Mouse (Mus musculus): ENCODE measurements at regions not wholly inside any gene's neighbourhood (a gene's known extent, or its start where the extent isn't known, plus 50 kb on each side); places are given as distances from the start of the nearest gene placed in this dataset.
A peak's percentile ranks its signal among the peaks of the same experiment; 100 is the strongest.

DNA sequence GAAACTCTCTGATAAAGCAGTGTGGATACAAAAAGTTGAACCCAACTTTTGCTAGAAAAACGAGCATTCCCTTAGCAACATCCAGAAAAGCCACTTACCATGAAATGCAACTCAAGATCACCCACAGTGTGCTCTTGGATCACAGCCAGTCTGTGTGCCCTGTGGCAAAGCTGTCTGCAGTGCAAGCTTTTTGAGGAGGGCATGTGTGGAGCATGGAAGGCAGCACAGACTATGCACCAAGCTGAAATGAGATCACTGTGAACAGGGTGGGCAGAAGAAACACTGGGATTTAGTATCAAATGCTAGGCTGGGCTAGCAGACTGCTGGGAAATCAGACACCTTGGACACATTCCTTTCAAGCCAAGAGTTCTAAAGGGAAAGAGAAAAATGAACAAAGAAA, 162.4 kb downstream of the Sim1 start:
- no peak for DNase-seq (ENCODE audit: low read depth, low spot score)

DNA sequence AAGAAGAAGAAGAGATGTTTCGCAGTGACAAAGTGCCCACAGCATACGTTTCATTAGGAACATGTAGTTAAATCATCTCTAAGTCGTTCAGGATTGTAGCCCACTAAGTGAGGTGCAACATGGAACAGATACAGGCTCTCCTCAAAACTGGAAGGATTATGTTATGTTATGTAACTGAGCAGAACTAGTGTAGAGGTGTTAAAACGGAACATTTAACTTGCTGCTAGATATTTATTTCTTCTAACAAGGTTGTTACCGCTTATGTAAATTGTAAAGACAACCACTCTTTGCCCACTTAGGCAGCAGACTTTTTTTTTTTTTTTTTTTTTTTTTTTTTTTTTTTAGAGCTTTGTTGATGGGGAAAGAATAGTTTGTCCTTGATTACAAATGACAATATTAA, 163.8 kb downstream of the Sim1 start:
- DNase-seq (ENCODE audit: low read depth, low spot score), result no peak

DNA sequence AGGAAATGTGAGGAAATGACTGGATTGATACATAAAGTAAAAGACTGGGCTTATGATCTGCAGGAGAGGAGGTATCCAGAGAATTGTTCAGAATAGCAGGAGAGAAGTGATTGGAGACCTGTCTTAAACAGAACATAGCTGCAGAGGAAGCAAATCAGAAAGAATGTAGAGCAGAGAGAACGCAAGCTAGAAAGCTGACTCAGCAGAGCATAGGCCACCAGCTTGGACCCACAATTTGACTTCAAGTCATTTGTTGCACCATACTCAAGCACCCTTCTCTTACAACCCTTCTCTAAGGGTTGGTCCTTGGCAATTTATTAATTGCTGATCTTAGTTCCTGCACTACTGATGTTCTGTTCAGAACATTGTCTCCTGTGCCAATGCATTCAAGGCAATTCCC, 207.0 kb downstream of the Sim1 start:
- no peak for DNase-seq (ENCODE audit: low read depth, low spot score)

DNA sequence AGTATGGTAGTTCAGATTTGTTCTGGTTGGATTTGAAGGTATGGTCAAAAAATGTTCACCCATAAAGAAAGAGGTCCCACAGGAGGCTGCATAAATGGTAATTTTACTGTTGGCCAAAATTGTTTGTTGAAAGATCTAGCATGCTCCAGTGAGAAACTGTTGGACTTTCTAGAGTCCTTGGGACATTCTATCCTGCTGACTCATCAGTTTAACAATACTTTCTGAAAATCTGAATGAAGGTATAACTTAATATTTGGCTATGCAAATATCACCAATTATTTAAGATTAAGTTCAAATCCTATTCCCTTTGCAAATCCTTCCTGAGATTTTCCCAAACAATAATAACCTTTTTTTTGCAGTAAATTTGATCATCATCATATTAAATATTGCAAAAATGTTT, 257.3 kb downstream of the Sim1 start:
- no peak for DNase-seq (ENCODE audit: low read depth, low spot score)

DNA sequence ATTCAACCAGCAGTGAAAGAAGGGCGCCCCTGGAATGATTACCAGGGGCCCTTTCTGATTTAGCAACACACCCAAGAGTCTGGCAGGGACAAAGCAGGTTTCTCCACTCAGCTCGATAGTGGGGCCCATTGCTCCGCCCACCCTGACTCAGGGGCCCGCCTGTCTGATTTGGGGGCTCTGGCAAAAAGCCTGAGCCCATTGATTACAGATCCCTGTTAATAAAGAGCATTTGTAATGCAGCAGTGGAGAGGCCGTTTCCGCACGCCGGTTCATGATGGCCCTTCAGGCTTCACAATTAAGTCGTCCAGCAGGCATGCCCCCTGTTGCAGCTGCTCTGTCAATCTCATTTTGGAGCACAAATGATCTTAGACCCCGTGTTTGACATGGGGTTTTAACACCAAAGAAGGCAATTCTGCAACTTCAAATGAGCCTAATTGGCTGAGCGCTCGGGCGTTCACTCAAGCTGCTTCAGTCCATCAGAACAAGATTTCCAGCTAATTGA, 259.0 kb downstream of the Sim1 start:
- DNase-seq (ENCODE audit: low read depth, low spot score), result no peak

DNA sequence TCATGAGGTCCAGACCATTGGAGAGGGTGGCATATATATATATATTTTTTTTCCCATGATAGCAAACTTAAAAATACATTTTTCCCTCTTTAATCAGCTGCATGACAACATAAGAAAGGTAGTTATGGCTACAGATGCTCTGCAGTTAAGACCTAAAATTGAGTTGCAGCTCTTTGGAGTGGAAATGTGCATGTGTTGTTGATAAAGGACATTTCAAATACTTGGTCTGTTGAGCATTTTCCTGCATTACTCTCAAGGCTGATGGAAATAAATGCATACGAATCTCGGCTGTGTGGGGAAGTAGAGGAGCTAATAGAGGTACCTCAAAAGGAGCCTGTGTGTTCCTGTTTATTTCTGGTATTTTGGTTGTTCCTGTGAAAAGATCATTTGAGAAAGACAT, 259.5 kb downstream of the Sim1 start:
- no peak for DNase-seq (ENCODE audit: low read depth, low spot score)

DNA sequence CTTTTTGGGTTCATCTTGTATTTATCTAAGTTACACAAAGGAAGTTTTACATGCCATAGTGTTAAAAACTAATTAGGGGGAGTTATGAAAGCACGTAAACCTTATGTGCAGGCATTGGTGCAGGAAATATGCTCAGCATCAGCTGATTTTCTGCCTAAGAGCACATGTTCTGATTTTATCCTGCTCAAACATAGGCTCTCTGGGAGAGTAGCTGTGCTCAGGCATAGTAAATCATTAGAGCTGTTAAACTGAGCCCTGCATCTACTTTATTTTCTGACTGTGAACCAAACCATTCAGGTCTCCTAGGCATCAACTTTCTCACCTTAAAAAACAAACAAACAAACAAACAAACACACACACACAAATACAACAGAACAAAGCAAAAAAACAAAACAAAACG, 260.2 kb downstream of the Sim1 start:
- no peak for DNase-seq (ENCODE audit: low read depth, low spot score)

DNA sequence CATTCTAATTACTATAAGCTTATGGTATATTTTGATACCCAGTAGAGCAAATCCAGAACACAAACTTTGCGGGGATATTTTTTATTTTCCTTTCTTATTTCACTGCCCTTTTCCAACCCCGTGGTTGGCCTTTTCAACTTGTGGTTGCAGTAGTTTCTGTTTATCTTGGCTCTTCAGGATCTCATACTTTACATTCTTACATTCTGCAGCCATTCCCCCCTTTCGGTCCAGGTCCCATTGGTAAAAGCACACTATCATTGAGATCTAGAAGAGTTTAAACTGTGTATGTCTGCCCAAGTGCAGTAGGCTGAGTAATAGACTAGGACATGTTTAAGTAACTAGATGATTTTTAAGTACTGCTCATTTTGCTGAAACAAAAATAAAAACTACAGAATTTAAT, 279.1 kb downstream of the Sim1 start:
- no peak for DNase-seq (ENCODE audit: low read depth, low spot score)

DNA sequence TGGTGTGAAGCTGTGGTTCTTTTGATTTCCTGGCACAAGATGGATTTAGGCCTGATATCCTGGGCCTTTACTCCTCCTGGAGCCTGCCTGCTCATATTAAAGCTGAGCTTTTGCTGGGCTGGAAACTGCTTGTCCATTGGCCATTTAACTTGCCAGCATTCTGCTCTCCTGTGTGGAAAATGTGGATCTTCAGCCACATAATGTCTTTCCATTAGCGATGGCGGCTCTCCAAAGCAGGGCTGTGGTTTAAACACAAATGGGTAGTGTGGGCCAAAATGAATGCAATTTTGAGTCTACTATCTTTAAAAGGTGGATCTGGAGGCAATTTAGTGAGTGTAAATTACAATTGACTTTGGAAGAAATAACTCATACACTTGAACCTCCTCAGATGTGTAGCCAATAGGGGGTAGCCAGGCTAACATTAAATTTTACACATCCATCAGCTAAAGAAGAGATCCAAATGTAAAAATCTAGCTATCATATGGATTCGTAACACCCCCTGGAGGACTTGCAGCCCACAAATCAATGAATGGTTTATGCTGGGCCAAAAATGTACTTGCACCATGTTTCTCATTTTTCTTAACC, 281.5 kb downstream of the Sim1 start:
- no peak for DNase-seq (ENCODE audit: low read depth, low spot score)

DNA sequence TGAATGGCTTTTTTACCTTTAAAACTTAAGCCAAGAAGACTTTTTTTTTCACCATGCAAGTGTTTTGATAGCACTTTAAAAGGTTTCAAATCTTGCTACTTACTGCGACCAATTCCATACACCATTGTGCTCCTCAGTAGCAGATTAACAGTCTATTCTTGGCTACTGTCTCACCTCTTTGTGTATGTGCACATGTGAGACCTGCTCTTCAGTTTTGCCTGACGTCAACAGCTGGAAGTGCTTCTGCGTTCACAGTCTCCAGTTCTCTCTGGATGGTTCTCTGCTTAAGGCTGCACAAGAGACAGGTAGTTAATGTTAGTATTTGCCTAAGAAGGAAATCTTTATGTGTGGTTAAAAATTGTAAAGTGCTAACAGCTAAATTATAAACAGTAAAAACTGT, 282.1 kb downstream of the Sim1 start:
- no peak for DNase-seq (ENCODE audit: low read depth, low spot score)

DNA sequence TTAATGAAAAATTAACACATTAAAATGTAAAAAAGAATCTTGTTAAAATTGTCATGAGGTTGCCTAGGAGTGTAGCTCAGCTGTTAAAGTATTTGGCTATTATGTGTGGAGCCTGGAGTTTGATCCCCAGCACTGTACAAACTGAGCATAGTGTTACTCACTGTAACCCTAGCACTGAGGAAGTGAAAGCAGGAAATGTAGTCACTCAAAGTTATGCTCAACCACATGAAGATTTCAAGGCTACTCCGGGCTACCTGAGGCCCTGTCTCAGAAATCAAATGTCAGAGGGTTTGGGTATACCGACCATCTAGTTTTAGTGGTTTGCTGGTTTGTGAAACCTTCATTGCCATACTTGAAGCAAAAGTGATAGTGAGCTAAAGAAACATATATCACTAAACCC, 287.2 kb downstream of the Sim1 start:
- DNase-seq (ENCODE audit: low read depth, low spot score), result no peak

DNA sequence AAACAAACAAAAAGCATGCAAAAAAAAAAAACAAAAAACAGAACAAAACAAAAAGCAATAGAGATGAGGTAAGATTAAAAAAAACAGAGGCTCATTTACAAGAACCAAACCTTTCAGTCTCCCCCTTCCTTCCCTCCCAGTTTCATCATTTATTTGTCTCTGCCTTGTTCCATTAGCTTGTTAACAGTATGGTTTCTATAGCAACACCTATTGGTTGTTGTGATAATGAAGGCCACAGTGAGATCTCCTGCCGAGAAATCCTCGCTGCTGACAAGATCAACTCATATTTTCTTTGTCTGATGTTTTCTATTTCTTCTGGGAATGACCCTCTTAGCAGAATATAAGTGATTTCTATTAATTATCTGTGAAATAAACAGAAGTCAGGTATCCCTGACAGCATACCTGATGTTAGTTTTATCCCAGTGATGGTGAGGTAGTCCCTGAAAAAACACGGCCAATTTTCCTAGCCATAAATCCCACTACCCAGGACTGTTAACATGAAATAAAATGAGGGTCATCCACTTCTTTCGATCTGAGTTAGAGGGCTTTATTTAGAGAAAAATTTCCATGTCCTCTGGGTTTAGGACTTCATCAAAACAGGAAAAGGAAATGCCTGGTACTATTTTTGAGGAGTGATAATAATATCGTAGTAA, 288.9 kb upstream of the Gm49339 start:
- DNase-seq (ENCODE audit: low read depth, low spot score), result no peak

DNA sequence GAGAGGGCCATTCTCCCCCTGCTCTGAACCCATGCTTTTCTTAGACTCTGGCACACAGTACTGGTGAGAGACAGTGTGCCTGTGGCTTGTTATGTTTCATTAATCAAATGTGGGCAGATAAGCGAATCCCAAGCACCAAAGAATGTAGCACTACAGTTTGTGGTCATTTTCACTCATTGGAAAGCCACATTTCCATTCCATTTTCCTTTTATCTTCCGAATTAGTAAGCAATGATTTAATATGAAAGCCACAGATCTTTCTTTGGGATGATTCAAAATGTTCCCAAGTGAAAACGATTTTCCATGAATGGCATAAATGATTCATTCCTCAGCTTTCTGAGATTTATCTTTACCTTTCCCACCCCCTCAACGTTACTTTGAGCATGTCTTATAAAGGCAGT, 260.9 kb upstream of the Gm49339 start:
- no peak for DNase-seq (ENCODE audit: low read depth, low spot score)

DNA sequence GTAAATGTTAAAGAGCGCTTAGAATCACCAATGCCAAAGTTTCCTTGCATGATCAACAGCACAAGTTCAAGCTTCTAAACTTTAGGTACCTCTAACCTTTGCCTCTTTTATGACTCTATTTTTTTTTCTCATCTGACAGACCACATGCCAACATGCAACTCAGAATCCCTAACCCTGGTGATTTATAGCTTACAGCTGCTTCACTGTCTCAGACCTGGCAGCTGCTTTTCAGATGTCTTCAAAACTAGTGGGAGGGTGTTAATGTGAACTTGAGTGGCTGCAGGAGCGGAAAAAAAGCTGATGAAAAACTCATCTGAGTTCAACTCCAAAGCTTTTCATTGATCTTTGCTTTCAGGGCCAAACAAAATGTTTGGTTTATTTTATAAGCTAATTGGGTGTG, 246.8 kb upstream of the Gm49339 start:
- no peak for DNase-seq (ENCODE audit: low read depth, low spot score)

DNA sequence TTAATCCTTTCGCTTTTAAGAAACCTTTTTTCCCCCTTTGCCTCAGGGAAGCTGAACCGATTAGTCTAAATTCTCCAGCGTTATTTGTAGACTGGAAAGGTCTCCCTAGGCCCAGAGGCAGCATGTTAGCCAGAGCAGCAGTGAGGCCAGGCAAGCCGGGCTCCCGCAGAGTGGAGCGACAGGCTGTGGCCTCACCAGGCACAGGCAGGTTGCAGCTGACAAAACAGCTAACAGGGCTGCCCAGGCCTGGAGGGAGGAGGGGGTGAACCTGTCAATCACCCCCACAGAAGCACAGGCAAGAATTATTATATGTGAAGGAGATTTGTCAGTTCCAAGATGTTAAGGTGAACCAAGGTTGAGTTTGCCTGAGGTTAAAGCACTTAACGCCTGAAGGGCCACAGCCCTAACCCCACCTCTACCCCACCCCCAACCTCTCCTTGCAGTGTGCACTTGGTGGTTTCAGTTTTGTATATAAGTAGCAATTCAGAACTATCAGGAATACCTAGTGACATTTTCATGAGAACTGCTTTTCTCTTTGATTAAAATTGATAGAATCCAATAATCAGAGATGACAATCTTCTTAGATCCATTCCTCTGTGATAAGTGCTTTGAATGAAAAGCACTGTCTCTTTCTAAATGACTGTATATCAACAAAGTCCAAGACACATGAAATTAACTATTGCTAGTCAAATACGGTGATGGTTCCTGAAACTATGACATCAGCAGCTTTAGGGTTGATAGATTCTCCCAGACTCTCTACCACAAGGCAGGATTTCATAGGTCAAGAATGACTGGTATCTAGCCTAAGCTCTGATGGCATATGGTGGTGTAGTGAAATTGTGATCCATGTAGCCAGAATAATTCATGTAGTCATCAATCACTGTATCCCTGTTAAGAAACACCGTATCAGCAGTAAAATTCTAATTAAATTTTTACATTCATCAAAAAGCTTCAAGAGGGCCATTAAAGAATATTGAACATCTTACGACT, 244.5 kb upstream of the Gm49339 start:
- no peak for DNase-seq (ENCODE audit: low read depth, low spot score)

DNA sequence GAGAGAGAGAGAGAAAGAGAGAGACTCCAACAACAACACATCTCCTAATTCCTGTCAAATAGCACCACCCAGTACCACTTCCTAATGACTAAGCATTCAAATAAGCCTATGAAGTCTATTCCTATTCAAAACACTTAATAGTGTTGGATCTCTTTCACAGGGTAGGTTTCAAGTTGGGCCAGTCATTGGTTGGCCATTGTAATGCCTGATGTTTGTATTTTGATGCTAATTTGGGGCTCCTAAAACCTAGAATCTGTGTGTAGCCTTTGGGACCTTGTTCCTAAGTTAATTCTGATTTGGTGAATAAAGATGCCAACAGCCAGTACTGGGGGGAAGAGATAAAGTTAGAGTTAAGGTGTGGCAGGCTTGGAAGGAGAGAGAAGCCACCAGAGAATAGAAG, 242.3 kb upstream of the Gm49339 start:
- no peak for DNase-seq (ENCODE audit: low read depth, low spot score)

DNA sequence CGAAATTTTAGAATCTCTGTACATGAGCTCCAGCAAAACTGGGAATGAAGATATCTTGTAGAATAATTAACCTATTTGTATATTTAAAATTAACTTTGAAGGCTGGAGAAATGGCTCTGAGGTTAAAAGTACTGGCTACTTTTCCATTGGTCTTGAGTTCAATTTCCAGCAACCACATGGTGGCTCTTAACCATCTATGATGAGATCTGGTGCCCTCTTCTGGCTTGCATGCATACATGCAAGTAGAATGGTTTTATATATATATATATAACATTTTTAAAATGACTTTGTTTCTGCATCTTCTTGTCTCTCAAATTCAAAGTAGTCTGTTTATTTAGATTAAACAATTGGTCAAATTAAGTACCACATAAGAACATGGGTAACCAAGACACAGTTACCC, 227.0 kb upstream of the Gm49339 start:
- DNase-seq (ENCODE audit: low read depth, low spot score), result no peak

DNA sequence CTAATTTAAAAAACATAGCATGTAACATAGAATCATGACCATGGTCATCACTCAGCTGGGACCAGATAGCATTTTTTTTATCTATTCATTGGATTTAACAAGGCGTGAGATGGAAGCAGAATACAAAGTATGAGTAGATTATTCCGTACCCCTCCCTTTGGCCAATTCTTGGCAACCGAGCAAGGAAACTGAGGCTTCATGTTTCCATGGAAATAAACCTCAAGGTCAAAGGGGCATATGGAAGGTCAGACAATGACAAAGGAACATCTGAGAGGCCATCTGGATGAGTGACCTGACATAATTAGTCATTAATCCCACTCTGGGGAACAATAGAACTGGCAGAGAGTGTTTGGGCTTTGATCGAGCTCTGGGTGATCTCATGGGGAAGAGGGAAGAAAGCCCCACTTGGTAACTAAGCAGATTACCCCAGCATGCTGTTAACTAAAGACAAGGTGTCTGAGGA, 222.8 kb upstream of the Gm49339 start:
- peak; percentile 29 for DNase-seq (ENCODE audit: low read depth, low spot score)

DNA sequence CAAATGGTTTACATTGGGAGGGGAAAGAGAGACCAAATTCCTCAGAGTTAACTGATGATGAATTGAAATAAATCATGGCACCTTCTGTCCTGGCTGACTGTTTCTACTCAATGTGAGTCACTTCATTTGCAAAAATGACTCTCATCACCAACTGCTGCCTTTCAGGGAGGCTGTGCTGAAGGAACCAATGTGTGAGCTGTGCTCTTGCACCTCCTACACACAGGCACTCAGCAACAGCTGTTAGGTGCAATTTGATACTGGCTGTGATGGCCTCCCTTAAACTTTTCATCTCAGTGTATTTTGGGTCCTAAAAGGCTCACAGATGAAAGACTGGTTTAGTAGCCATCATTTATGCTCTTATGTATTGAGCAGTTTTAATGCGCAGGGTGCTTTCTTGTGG, 209.0 kb upstream of the Gm49339 start:
- DNase-seq (ENCODE audit: low read depth, low spot score), result no peak

DNA sequence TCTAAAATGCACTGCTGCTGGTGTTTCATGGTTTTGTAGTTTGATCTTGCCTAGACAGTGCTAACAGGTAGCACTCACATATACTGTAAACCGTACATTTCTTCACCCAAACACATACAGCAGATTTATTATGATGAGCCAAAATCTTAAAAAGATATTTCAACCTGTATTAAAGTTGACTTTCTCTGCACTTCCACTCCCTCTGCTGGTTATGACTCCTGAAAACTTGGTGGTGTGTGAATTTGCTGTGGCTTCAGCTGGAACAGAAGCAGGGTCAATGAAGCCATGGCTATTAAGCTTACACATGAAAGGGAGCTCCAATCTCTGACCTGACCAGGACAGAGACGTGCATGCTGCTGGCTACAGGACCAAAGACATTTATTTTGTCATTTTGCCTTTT, 202.2 kb upstream of the Gm49339 start:
- no peak for DNase-seq (ENCODE audit: low read depth, low spot score)

DNA sequence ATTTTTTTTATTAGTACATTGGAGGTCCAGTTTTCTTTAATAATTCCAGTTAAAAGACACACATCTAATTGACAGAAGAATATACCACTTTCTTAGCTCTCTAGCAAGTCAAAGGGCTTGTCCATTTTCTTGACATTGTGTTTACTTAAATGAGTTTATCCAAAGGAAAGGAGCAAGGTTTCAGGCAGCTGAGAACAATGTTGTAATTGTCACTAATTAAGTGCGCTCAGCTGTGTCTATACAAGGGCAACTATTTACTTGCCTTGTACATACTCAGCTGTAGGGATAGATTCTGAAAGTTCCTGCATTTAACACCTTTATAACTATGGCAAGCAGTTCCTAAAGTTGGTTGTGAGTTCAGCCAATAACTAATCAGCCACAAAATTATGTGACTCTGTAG, 198.0 kb upstream of the Gm49339 start:
- DNase-seq (ENCODE audit: low read depth, low spot score), result no peak

DNA sequence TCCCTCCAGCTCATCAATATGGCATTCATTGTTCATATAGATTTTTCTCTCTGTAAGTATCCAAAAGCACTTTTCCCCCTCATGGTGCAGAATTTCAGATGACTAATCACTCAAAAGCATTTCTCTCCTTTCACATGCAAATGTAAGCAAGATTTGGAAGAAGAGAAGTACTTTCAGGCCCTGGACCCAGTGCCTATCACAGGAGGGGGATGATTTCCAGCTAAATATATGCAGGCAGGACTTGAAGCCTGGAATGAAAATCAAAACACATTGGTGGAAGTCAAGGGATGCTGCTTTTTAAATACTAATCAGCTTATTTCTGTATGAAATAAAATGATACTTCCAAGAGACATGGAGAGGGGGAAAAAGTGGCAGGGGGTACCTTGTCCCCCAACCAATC, 195.9 kb upstream of the Gm49339 start:
- no peak for DNase-seq (ENCODE audit: low read depth, low spot score)

DNA sequence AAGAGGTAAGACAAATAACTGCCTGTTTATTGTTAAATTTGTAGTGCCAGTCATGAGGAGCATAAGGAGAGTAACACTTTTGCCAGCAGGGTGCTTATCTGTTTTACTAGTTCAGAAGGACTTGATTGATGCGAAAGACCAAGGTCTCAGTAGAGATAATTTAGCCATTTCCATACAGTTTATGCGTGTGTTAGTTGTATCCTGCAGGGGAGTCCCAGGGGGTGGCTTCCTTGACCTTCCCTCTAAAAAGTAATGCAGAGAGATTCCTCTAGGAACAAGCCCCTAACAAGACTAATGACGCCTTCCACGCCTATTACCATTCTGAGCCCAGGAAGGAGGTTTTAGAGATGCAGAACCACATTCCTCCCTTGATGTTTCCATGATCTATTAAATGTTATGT, 192.6 kb upstream of the Gm49339 start:
- DNase-seq (ENCODE audit: low read depth, low spot score), result no peak
